Mouse (Mus musculus): ENCODE data around the gene Tmem120a.

Gene Tmem120a

DNA sequence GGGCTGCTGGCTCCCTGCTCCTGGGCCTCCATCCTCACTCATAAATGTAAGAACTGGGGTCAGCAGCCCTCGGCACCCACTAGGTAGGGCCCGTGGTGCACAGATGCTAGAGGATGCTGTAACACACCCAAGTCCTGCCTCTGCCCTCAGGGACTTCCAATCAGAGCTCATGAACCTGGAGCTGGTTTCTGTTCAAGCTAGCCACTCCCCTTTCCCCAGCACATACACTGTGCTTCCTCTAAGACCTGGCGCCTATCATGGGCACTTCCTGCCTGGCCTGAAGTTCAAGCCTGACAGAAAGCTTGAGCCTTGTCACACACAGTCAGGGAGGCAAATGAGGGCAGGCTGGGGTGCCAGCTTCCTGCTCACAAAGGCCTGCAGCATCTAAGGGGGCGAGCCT lies 11.2 kb downstream of the Tmem120a start:
- DNase-seq (ENCODE audit: low spot score): no peak

DNA sequence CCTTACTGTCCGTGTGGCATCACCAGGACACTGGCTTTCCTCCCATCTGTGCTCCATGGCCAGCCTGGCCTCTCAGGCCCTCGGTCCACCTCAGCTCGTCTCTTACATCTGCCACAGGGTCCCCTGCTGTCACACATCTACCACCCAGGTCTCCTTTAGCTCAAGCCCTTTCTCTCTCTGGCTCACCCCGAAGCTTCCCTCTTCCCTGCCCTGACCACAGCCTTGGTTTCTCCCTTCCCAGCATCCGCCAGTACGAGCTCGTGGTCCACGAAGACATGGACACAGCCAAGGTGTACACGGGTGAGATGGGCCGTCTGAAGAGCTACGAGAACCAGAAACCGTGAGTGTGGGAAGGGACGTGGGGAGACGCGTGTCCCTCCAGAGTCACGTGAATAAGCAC lies 12.9 kb downstream of the Tmem120a start:
- DNase-seq (ENCODE audit: low spot score): no peak

DNA sequence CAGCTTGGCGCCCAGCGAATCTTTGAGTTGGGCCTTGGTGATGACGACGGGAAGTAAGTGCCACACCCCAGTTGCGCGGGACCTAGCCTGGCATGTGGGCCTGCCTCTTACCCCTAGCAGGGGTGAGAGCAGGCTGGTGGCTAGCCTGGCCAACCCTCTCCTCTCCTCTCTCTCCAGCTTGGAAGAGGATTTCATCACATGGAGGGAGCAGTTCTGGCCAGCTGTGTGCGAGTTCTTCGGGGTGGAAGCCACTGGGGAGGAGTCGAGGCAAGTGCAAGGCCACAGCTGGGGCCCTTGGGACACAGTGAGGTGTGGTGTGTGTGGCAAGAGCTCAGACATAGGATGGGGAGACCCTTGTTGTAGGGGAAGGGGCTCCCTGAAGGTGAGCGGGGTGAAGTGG lies 13.3 kb downstream of the Tmem120a start:
- DNase-seq (ENCODE audit: low spot score): no peak

DNA sequence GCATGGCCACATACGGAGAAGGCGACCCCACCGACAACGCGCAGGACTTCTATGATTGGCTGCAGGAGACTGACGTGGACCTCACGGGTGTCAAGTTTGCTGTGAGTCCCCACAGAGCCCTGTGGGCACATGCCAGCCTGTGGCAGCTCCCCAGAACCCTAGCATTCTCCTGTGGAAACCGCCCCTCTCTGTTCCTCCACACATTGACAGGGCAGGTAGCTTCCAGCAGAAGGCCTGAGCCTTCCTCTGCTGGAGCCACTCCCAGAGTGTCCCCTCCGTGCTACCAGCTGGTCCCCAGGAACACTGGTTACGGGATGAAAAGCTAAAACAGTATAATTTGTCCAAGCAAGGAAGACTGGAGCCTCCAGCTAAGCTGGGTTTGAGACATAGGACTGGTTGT lies 14.0 kb downstream of the Tmem120a start:
- DNase-seq (ENCODE audit: low spot score): no peak

DNA sequence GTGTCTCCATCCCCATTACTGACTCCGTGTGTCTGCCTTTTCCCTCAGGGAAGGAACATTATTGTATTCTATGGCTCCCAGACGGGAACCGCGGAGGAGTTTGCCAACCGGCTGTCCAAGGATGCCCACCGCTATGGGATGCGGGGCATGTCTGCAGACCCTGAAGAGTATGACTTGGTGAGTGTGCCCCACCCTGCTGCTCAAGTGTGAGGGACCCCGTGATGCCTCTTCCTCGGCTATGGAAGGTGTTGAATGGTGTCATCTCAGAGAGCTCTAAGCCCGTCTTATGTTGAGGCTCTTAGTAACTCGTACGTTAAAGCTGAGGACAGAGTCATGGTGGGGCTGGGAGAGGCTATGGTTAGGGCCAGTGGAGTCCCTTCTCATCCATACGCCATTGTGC lies 14.9 kb downstream of the Tmem120a start:
- DNase-seq (ENCODE audit: low spot score): no peak

DNA sequence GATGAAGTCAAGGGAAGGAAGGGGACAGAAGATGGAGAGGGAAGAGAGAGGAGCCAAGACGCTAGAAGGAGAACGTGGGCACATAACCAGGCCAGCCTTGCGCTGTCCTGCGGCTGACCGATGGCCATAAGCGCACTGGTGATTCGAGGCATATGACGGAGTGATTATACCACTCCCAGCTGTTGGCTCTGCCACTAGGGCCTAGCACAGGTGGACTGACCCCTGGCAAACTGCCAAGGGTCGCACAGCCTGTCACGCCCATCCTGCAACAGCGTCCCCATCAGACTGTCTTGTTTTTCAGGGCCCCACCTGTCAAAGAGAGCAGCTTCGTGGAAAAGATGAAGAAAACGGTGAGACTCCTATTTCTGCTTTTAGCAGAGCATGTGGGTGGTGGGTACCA lies 15.9 kb downstream of the Tmem120a start:
- no peak for DNase-seq (ENCODE audit: low spot score)

DNA sequence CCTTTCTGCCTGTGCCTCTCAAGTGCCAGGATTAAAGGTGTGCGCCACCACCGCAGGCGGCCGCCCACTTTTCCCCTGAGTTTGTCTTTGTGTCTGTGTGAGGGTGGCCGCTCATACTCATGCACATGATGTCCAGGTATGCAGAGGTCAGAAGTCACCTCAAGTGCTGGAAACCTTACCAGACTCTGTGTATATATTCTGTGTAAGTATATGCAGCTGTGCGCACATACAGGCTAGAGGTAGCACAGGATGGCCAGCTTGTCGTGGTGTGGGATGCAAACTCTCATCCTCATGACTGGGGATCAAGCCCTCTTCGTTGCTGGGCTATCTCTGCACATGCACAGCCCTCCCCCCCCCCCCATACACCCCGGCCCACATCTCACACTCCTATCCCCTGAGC lies 16.4 kb downstream of the Tmem120a start:
- DNase-seq (ENCODE audit: low spot score): no peak

DNA sequence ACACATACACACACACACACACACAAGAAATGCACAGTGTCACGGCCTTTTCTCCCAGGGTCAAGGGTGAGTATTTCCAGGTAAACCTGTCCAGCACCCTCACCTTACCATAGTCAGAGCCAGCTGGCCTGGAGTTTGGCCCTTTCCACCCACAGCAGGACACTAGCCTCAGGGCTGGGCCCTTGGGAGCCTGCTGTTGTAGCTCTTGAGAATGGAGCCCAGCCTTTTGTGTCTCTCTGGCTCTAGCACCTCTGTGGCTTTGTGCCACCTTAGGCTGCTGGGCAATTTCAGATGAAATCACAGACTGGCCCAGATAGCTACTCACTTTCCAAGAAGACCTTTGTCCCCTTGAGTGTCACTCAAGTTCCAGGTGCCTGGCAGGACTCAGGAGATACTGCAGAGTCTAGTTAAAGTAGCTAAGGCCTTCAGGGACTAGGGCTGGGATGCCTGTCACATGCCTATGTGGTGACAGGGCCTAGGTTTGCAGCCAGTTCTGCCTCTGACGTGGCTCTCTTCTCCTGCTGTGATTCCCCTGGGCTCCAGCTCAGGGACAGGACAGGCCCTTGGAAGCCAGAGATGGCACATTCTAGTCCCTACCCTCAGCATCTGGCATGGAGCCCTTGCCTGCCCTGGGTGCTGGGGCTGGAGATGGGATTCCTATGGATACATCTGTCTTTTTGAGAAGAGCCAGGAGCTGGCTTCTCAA lies 17.5 kb downstream of the Tmem120a start:
- DNase-seq (ENCODE audit: low spot score): no peak

DNA sequence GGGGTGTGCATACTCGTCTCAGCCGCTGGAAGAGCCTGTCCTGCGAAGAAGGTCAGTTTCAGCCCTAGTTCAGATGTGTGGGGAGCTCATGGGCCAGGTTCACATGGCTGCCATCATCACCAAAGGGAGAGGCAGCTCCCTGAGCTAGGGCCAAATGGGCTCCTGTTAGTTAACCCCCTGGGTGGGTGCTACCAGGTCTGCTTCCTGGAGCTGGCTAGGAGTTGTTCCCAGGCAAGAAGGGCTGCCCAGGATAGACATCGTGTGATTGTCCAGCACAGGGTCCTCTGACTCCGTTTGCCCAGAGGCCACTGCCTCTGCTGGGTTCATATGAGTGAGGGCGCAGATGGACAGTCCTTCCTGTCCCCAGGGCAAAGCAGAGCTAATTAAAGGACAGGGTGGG lies 18.3 kb downstream of the Tmem120a start:
- no peak for DNase-seq (ENCODE audit: low spot score)

DNA sequence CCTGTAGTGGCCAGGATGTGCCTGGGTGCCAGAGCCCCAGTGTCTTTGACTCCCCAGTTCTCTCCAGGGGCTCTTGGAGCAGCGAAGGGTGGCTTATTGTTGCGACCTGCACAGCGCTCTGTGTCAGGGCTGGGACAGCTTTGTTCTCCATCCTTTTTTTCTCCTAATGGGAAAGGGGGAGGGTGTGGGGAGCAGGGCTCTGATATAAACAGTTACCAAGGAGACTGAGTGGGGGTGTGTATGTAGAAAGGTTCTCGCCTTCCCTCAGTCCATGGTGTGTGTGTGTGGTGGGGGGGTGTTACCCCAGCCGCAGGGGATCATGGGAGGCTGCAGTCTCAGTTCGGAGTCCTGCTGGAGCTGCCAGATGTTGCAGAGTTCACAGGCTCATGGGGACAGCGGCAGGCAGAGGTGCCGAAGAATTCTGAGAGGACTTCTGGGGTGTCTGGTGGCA lies 18.8 kb downstream of the Tmem120a start:
- DNase-seq (ENCODE audit: low spot score): peak; percentile 63

DNA sequence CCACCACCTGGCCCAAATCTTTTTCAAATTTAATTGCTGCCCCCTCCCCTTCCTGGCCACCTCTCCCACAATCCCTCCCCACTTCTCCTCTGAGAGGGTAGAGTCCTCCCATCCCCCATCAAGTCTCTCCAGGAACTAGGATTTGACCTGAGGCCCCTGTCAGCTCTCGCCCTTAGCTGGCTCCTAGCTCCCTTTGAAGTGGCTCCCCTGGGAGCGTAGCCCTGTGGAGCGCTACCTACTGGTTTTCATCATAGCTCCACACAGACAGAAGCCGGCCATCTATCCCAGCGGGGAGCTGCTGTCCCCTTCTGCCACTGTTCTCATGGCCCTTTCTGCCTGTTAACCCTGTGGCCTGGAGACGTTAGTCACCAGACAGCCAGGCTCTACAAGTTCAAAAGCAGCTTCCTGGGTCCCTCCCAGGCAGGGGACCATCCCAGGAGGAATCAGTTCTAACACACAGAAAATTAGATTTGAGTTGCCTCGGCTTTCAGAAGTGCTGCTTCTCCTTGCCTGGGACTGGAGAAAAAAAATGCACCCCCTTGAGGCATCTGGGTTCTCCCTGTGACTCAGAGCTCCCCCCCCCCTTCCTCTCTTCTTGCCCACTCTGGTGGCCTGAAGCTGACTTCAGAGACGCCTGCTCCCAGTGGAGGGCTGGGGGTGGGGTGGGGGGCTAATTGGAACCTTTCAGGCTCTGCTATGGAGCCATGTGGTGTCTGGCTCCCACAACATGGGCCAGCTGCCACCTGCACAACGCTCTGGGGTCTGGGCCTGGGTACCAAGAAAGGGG lies 19.5 kb downstream of the Tmem120a start:
- peak; percentile 60 for DNase-seq (ENCODE audit: low spot score)

DNA sequence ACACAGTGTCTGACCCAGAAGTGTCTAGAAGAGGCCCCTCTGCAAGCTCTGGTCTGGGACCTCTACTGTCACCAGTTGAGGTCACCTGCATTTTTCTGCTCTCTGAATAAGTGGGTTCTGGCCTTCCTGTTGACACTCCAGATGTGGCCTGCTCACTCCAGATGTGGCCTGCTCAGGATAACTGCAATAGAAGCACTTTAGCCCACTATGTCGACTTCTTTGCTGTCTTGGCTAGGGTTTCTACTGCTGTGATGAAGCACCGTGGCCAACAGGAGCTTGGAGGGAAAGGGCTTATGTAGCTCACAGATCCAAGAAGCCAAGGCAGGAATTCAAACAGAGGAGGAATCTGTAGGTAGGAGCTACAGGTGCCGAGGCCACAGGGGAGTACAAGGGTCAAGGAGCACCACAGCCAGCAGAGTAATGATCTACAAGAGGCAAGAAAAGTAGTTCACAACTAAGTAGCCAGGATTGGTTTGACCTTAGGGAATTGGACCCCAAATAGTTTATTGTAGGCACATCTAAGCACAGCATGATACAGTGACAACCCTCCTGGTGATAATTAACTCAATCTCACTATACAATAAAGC lies 21.0 kb downstream of the Tmem120a start:
- DNase-seq (ENCODE audit: low spot score): no peak

DNA sequence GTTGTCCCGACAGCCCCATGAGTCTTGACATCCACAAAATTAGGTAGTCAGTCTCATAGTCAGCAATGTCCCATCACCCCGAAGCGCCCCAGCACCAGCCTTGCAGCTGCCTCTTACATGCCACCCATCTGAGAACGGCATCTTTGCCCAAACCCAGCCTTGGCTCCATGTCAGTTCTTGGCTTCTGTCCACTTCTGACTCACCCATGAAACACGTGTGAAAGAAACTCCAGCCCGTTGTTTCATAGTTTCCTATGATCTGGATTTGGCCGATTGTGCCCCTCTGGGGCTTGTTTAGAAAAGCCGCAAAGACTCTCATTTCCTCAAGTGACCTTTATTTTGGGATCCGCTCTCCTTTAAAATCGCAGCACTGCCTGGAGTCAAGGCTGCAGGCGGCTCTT lies 22.1 kb downstream of the Tmem120a start:
- DNase-seq (ENCODE audit: low spot score): no peak

DNA sequence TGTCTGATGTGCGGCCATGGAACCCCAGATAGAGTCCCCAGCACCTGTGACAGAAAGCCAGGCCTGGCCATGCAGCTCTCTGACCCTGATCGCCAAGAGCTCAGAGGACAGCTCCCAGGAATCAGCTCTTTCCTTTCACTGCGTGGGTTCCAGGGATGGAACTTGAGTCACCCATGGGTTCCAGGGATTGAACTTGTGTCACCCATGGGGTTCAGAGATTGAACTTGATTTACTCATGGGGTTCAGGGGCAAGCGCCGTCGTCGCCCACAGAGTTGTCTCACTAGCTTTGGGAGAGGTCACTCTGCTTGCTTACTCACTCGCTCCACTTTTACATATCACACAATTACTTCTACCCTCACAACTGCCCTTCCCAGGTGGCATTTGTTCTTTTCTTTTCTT lies 23.2 kb downstream of the Tmem120a start:
- no peak for DNase-seq (ENCODE audit: low spot score)

DNA sequence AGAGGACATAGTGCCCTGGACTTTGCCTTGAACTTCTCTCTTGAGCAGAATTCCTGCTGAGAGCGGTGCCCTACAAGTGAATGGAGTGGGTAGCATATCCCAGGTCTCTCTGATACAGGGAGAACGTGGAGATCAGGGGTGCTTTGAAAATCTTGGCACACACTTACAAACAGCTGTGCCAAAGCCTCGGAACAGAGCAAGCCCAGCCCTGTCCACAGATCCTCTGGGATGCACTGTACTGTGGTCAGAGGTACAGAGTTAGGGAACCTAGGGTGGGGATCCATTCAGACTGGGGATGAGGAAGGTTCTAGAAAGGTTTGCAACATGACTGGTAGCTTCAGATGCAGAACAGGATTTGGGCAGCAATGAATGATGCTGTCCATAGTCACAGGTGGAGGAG lies 24.1 kb downstream of the Tmem120a start:
- DNase-seq (ENCODE audit: low spot score): no peak

DNA sequence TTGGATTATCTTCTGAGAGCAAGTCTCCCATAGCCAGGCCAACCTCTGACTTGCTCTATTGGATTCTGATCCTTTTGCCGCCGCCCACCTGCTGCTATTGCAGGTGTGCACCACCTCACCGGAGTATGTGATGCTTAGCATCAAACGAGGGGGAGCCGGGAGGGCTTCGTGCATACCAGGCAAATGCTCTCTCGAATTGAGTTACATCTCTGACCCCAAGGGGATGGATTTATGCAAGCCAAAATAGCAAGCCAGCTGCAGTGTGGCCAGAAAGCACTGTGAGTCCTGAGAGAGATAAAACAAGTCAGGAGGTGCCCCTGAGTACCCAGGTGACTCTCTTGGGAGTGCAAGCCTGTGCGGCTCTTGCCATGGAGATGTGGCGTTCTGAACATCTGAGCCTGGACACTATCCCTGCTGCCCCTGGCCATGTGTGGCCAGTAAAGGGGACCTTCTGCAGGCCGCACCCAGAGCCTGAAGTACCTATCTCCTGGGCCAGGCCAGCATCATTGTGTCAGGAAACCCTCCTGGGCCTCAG lies 24.6 kb downstream of the Tmem120a start:
- no peak for DNase-seq (ENCODE audit: low spot score)

DNA sequence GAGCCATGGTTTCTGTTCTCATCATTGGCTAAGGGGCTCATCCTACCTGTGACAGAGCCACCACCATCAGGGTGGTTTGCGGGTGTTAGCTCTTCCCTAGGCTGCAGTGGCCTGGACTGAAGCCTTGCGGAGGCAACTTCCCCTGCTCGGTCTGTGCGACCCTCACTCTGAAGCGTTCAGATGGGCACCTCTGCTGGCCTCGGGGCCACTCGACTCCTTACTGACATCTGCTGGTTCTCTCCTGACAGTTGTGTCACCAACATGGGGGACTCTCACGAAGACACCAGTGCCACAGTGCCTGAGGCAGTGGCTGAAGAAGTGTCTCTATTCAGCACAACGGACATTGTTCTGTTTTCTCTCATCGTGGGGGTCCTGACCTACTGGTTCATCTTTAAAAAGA lies 28.6 kb downstream of the Tmem120a start:
- peak; percentile 47 for DNase-seq (ENCODE audit: low spot score)

DNA sequence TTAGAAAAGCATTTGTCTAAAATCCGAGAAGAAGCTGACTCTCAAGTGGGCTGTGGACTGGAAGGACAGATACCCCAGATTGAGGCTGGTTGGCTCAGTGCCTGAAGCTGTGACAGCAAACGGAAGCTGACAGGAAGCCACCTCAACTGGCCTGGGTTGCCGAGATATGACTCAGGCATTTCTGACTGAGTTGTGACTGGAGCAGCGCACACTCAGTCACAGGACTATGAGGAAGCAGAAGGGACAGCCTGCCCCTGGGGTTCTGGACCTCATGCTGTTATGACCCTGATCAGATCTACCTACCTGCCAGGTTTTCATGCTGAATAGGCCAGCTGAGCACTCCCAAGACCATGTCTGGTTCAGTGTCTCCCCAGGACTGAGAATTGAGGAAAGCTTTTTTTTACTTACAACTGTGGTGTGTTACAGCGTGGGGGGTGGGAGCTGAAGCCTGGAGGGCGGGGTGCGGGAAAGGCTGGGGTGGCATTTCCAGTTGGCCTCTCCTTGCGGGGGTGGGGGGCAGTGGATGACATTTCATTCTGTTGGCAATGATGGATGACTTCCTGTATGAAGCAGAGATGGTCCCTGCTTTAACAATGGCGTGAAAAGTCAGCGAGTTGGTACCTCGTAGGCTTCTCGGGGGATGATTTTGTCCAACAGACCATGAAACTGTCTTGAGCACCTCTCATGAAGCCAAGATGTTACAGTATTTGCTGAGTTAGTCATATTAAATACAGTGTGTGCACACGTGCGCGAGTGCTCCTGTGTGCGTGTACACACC lies 30.6 kb downstream of the Tmem120a start:
- DNase-seq (ENCODE audit: low spot score): no peak

DNA sequence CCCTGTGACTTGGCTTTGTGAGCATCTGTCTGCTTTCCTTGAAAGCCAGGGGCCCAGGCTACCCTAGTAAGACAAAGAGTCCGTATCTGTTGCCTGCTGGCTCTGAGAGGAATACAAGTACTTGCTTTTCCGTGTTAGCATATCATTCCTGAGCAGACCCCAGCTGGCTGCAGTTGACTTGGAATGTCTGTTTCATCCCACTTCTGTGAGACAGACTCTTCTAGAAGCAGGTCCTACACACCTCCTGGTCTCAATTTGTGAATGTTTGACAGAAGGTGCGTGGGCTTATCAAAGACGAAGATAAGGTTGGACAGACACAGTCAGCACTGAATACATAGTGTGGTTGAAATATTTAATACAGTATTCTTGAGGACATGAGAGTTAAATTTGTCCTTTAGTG lies 31.4 kb downstream of the Tmem120a start:
- no peak for DNase-seq (ENCODE audit: low spot score)

DNA sequence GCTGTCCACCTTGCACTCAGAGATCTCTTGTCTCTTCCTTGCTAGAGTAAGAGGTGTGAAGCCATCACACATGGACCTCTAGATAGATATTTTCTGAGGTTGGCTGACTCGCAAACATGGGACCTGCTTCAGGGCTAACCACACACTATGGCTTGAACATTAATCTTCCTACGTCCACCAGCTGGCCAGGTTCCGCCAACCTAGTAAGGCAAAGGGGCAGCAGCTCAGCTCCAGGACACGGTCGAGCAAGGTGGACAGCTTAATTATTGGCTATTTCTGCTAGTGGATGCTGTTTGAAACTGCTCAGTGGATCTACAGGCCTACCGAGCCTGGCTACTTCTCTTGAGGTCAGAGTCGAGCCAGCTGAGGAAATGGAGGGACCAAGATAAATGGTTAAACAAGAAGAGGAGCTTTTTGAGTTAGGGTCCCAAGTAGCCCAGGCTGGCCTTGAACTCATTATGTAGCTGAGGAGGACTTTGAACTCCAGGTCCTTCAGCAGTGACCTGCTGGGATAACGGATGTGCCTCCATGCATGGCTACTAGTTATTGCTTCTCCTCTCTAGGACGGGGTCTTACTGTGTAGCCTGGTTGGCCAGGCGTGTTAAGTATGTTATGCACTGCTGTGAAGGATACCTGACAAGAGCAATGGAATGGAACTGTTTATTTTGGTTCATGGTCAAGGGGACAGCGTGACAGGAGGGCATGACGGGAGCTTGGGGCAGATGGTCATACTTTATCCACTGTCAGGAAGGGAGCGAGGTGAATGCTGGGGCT lies 32.5 kb downstream of the Tmem120a start:
- DNase-seq (ENCODE audit: low spot score): no peak

DNA sequence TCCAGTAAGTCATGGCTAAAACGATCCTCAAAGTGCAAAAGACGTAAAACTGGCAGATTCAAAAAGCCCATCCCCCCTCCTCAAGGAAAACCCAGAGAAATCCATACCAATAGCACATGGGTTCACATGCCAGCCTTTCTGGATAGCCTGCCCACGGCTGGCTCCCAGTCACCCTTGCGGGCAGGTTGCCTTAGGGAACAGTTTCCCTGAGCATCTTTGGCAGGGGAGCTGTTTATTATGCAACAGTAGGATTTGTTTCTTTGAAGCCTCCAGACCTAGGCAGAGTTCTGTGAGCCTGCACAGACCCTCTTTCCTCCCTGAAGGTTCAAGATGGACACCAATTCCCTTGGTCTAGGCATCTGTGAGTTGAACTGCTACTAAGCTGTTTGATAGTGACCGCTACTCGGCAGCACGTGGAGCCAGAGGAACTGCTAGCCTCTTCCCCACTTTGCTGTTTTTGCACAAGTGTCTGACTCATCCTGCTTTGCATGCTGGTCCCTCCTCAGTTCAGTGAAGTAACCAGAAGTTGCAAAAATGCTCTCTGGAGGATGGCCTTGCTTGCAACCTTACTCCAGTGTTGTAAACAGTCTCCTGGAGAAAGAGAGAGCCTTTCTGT lies 33.5 kb downstream of the Tmem120a start:
- no peak for DNase-seq (ENCODE audit: low spot score)
